Mouse (Mus musculus) midbrain, embryonic 10.5 days (tissue): ENCODE data around the gene Gm3336. TPM values are rescaled to one million over a fixed set of nuclear protein-coding genes. Genes with fewer than 3 reads are reported as not detected.

ENCODE experiments used
- DNase-seq: peaks from one replicate; pipeline ENCODE4 v3.0.0-alpha.2; 2017; ENCODE audit warnings: low spot score
- H3K27ac ChIP-seq: fragments of 300-500 bp; sonication (generic); replicated peaks from 2 replicates; pipeline ENCODE4 v1.5.1; 2016; ENCODE audit warnings: mild to moderate bottlenecking
- H3K27me3 ChIP-seq: fragments of 300-500 bp; sonication (generic); 2 replicates; pipeline ENCODE4 v1.6.1; 2016; ENCODE audit warnings: low read depth, mild to moderate bottlenecking; ENCODE audit not compliant: poor library complexity, severe bottlenecking
- H3K36me3 ChIP-seq: fragments of 300-500 bp; sonication (generic); 2 replicates; pipeline ENCODE4 v1.6.1; 2016; ENCODE audit warnings: mild to moderate bottlenecking, moderate library complexity
- H3K4me1 ChIP-seq: fragments of 300-500 bp; sonication (generic); 2 replicates; pipeline ENCODE4 v1.6.1; 2016
- H3K4me3 ChIP-seq: fragments of 300-500 bp; sonication (generic); 2 replicates; pipeline ENCODE4 v1.5.1; 2016; ENCODE audit warnings: mild to moderate bottlenecking, moderate library complexity
- H3K9me3 ChIP-seq: fragments of 300-500 bp; sonication (generic); replicated peaks from 2 replicates; pipeline ENCODE4 v1.6.1; 2016; ENCODE audit warnings: mild to moderate bottlenecking
- WGBS: fragments of 180-500 bp; shearing (Covaris S2); methylation state at CpG from one replicate; pipeline ENCODE4 v1.1.7; 2016; 5-methylcytosine and 5-hydroxymethylcytosine counted together
- polyA plus RNA-seq: library from polyadenylated mRNA; unstranded; fragments of >200 nt; fragmentation: Nextera tagmentation; extraction: Ambion mirVana; gene quantifications from 2 replicates; pipeline ENCODE4 v1.2.1, GENCODE M21; 2016

Gm3336 gene
- polyA plus RNA-seq, 1 experiment from 2014 or later, result not detected

GRCm38 (mm10) chr8:70747211-70747890 is 29.0 kb downstream of the Gm3336 start:
- Histone ChIP-seq H3K4me3 (no peak overlapping the region), H3K9me3 (no peaks in the 10 kb centered on the region), H3K4me1 (peaks cover 20% of the 10 kb centered on the region), H3K36me3 (no peaks in the 10 kb centered on the region), H3K27me3 (peaks cover 71% of the 10 kb centered on the region), H3K27ac (no peak overlapping the region)
- no peak for DNase-seq
- WGBS, result 85% methylated on average over 18 of the region's 18 CpGs

- H3K27me3 ChIP-seq, result peaks cover 65% of the 10 kb centered on the region
- peaks cover 19% of the 10 kb centered on the region for H3K4me1 ChIP-seq
These were observed 30.1 kb downstream of the Gm3336 start for GRCm38 (mm10) chr8:70748246-70749096.

GRCm38 (mm10) chr8:70749097-70749674 is 30.8 kb downstream of the Gm3336 start:
- no peak overlapping the region for H3K27ac ChIP-seq
- H3K4me1 ChIP-seq, result peaks cover 17% of the 10 kb centered on the region
- no peak overlapping the region for H3K4me3 ChIP-seq
- WGBS, result 85% methylated on average over 19 of the region's 19 CpGs
- no peak for DNase-seq
- peaks cover 58% of the 10 kb centered on the region for H3K27me3 ChIP-seq
- no peaks in the 10 kb centered on the region for H3K36me3 ChIP-seq
- no peaks in the 10 kb centered on the region for H3K9me3 ChIP-seq

More at GRCm38 (mm10) chr8:70748246-70749096, 30.1 kb downstream of the Gm3336 start:
- DNase-seq, result no peak
- H3K9me3 ChIP-seq, result no peaks in the 10 kb centered on the region
- no peaks in the 10 kb centered on the region for H3K36me3 ChIP-seq
- no peak overlapping the region for H3K4me3 ChIP-seq
- no peak overlapping the region for H3K27ac ChIP-seq
- 89% methylated on average over 23 of the region's 23 CpGs for WGBS

- DNase-seq, result no peak
- H3K4me3 ChIP-seq, result 0 out of 2 replicates have a peak overlapping the region, but pooled peaks have one; percentile 2
- H3K27me3 ChIP-seq, result peaks cover 50% of the 10 kb centered on the region
- no peaks in the 10 kb centered on the region for H3K9me3 ChIP-seq
- no peak overlapping the region for H3K27ac ChIP-seq
- 88% methylated on average over 13 of the region's 13 CpGs for WGBS
- H3K36me3 ChIP-seq, result no peaks in the 10 kb centered on the region
- peaks cover 24% of the 10 kb centered on the region for H3K4me1 ChIP-seq
These were observed 31.9 kb downstream of the Gm3336 start for GRCm38 (mm10) chr8:70750128-70750680.

GRCm38 (mm10) chr8:70752000-70752764 is 33.8 kb downstream of the Gm3336 start:
- H3K36me3 ChIP-seq, result peaks cover 12% of the 10 kb centered on the region
- DNase-seq, result peak; percentile 61
- no peak overlapping the region for H3K4me3 ChIP-seq
- 39% methylated on average over 11 of the region's 11 CpGs for WGBS
- H3K4me1 ChIP-seq, result peaks cover 32% of the 10 kb centered on the region
- H3K27me3 ChIP-seq, result peaks cover 43% of the 10 kb centered on the region
- no peak overlapping the region for H3K27ac ChIP-seq
- no peaks in the 10 kb centered on the region for H3K9me3 ChIP-seq

- WGBS, result 38% methylated on average over 21 of the region's 21 CpGs
These were observed 34.8 kb downstream of the Gm3336 start for GRCm38 (mm10) chr8:70753151-70753550.

GRCm38 (mm10) chr8:70754043-70754870 is 35.9 kb downstream of the Gm3336 start, which contains the start of gene Rab3a:
Gene Rab3a, plus strand, starts transcription at chr8:70754679.
- peak; percentile 97 for DNase-seq
- H3K9me3 ChIP-seq, result no peaks in the 10 kb centered on the region
- peak within 1 kb of the TSS; percentile 78 for H3K4me3 ChIP-seq
- H3K4me1 ChIP-seq, result peaks cover 40% of the 10 kb centered on the region
- 9% methylated on average over 37 of the region's 37 CpGs for WGBS
- H3K36me3 ChIP-seq, result peaks cover 24% of the 10 kb centered on the region
- peak within 1 kb of the TSS; percentile 84 for H3K27ac ChIP-seq
- peaks cover 26% of the 10 kb centered on the region for H3K27me3 ChIP-seq

More at GRCm38 (mm10) chr8:70753151-70753550, 34.8 kb downstream of the Gm3336 start:
- Histone ChIP-seq H3K4me1 (peaks cover 32% of the 10 kb centered on the region), H3K36me3 (peaks cover 22% of the 10 kb centered on the region), H3K9me3 (no peaks in the 10 kb centered on the region), H3K4me3 (peak overlapping the region; percentile 16; the same call in 1 of the 2 replicates), H3K27me3 (peaks cover 34% of the 10 kb centered on the region), H3K27ac (no peak overlapping the region; the same call in 1 of the 2 replicates)
- DNase-seq, result no peak

- no peak for DNase-seq
- whole genome bisulfite sequencing, result 24% methylated on average over 50 of the region's 50 CpGs
- Histone ChIP-seq H3K9me3 (no peaks in the 10 kb centered on the region), H3K4me3 (peak overlapping the region; percentile 78), H3K4me1 (peaks cover 48% of the 10 kb centered on the region), H3K27ac (peak overlapping the region; percentile 84), H3K27me3 (peaks cover 29% of the 10 kb centered on the region), H3K36me3 (peaks cover 24% of the 10 kb centered on the region)
These were observed 36.7 kb downstream of the Gm3336 start for GRCm38 (mm10) chr8:70754871-70755660.

GRCm38 (mm10) chr8:70755661-70756475 is 37.5 kb downstream of the Gm3336 start:
- Histone ChIP-seq H3K9me3 (no peaks in the 10 kb centered on the region), H3K4me3 (peak overlapping the region; percentile 78), H3K27me3 (peaks cover 29% of the 10 kb centered on the region), H3K27ac (no peak overlapping the region), H3K36me3 (peaks cover 24% of the 10 kb centered on the region), H3K4me1 (peaks cover 56% of the 10 kb centered on the region)
- WGBS, result 87% methylated on average over 24 of the region's 24 CpGs
- DNase-seq, result no peak

- no peaks in the 10 kb centered on the region for H3K9me3 ChIP-seq
- no peak for DNase-seq
- peaks cover 63% of the 10 kb centered on the region for H3K4me1 ChIP-seq
- no peak overlapping the region for H3K4me3 ChIP-seq
- H3K36me3 ChIP-seq, result peaks cover 24% of the 10 kb centered on the region
- 86% methylated on average over 6 of the region's 6 CpGs for WGBS
- H3K27ac ChIP-seq, result no peak overlapping the region
- peaks cover 29% of the 10 kb centered on the region for H3K27me3 ChIP-seq
These were observed 38.2 kb downstream of the Gm3336 start for GRCm38 (mm10) chr8:70756476-70757040.
